In the genomic region with DNA sequence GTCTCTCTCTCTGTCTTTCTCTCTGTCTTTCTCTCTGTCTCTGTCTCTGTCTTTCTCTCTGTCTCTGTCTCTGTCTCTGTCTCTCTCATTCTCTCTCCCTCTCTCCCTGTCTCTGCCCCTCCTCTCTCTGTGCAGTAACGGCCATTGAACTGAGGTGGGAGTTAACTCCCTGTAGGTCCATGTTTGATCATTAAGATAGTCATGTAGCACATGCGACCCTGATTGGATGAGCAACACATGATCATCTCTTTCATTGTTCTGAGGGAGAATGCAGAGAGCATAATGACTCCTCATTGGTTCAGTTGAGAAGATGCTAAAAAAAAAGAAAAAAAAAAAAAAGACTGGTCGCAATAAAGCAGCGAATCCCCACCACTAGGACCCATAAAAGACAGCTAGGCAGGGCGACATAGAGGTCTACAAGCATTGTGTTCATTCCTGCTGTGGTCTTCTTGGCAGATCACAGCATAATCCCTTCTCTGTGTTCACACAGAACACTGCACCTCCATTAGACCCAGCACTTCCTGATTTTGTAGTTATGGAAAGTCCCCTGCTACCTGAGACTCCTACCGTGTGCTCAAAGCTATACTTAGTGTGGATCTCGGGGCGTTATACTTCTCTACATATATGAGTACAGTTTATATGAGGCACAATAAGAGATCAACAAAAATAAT, we compare ENCODE assay signal across 19 mouse cellular contexts. TPM values are rescaled to one million over a fixed set of nuclear protein-coding genes. Genes with fewer than 3 reads are reported as not detected.
DNase-seq lines count a peak whose midpoint lies in the region; ATAC-seq and TF ChIP-seq lines count a peak whose summit lies in the region.
"Had no signal": no experiment of that assay in that cellular context is flagged by ENCODE, and none has a peak within 500 bp of the region (broad histone marks: within the 10 kb centered on the region; RNA-seq: fewer than 3 reads in every experiment).

No protein-coding gene starts in this region.

- ATAC-seq in CD4-positive, CD25-positive, alpha-beta regulatory T cell, adult 4 months, result peak; percentile 64
- ATAC-seq in activated CD4-positive, CD25-positive, alpha-beta regulatory T cell, adult 4 months, result peak; percentile 40
- peak; percentile 48; the same call in 1 of the 2 replicates for ATAC-seq in liver, embryonic 12.5 days
- peak; percentile 25; the same call in 1 of the 2 replicates for ATAC-seq in megakaryocyte-erythroid progenitor cell, adult 5-6 weeks (replicated peaks; ENCODE audit: low FRiP score, low TSS enrichment, poor library complexity, severe bottlenecking)
- ATAC-seq: forebrain, embryonic 14.5 days; intestine, embryonic 16.5 days had no signal

- no peaks in the 10 kb centered on the region for H3K36me3 ChIP-seq in liver, embryonic 12.5 days
- H3K36me3 ChIP-seq: embryonic facial prominence, embryonic 10.5 days; hindbrain, embryonic 13.5 days; kidney, embryonic 15.5 days; limb, embryonic 12.5 days; midbrain, embryonic 10.5 days had no signal

- peak overlapping the region; percentile 59 for H3K9ac ChIP-seq in liver, embryonic 12.5 days
- H3K9ac ChIP-seq: hindbrain, embryonic 13.5 days; kidney, embryonic 15.5 days; limb, embryonic 12.5 days; lung, embryonic 14.5 days had no signal

- peak overlapping the region; percentile 60 for H3K4me2 ChIP-seq in liver, embryonic 12.5 days
- H3K4me2 ChIP-seq: hindbrain, embryonic 13.5 days; kidney, embryonic 15.5 days; limb, embryonic 12.5 days; lung, embryonic 14.5 days had no signal

- DNase-seq in thymus, postnatal 10 days (ENCODE audit: low spot score in 2 of 2), result no peak
- no peak for DNase-seq in gastrocnemius, adult 2 months
- no peak for DNase-seq in thymus, postnatal 25 days
- no peak for DNase-seq in spleen, postnatal 10 days (ENCODE audit: low spot score in 2 of 2)
- DNase-seq: cerebellum, adult 2 months; cerebellum, postnatal 36 days; lung, embryonic 14.5 days; lung, postnatal 36 days had no signal

- no peaks in the 10 kb centered on the region for H3K9me3 ChIP-seq in liver, embryonic 12.5 days (replicated peaks)
- H3K9me3 ChIP-seq: embryonic facial prominence, embryonic 10.5 days; hindbrain, embryonic 13.5 days; kidney, embryonic 15.5 days; limb, embryonic 12.5 days; midbrain, embryonic 10.5 days had no signal

- TF ChIP-seq CTCF in gastrocnemius, adult 2 months (IDR thresholded peaks at IDR 0.05), result no peak

- WGBS in liver, embryonic 12.5 days (ENCODE audit: insufficient replicate concordance), result 64% methylated on average over 8 of the region's 8 CpGs

- peak overlapping the region; percentile 9; the same call in 1 of the 2 replicates for H3K4me3 ChIP-seq in liver, embryonic 12.5 days
- no peak overlapping the region for H3K4me3 ChIP-seq in gastrocnemius, adult 2 months
- H3K4me3 ChIP-seq: embryonic facial prominence, embryonic 10.5 days; hindbrain, embryonic 13.5 days; kidney, embryonic 15.5 days; limb, embryonic 12.5 days; midbrain, embryonic 10.5 days had no signal

- peak overlapping the region; percentile 81 for H3K27ac ChIP-seq in liver, embryonic 12.5 days
- no peak overlapping the region for H3K27ac ChIP-seq in gastrocnemius, adult 2 months
- H3K27ac ChIP-seq: embryonic facial prominence, embryonic 10.5 days; hindbrain, embryonic 13.5 days; kidney, embryonic 15.5 days; limb, embryonic 12.5 days; midbrain, embryonic 10.5 days had no signal

- intact Hi-C loops in gastrocnemius, adult 2 months (cut with DNase I), result no loop called here

- H3K27me3 ChIP-seq in liver, embryonic 12.5 days (replicated peaks), result no peaks in the 10 kb centered on the region
- H3K27me3 ChIP-seq: hindbrain, embryonic 13.5 days; kidney, embryonic 15.5 days; limb, embryonic 12.5 days had no signal

- peaks cover 46% of the 10 kb centered on the region for H3K4me1 ChIP-seq in liver, embryonic 12.5 days
- H3K4me1 ChIP-seq: embryonic facial prominence, embryonic 10.5 days; hindbrain, embryonic 13.5 days; midbrain, embryonic 10.5 days had no signal

RNA-seq across cellular contexts. Expression of a gene that starts 11.5 kb away (rescaled TPM):
- 10 to 100 TPM; 27.6 to 35.3 TPM for polyA plus RNA-seq in CD4-positive, CD25-positive, alpha-beta regulatory T cell, adult 4 months (2017; shearing (Covaris generic))
- polyA plus RNA-seq in activated CD4-positive, CD25-positive, alpha-beta regulatory T cell, adult 4 months (2017; shearing (Covaris generic)), result 10 to 100 TPM; 29.0 to 29.4 TPM
- 23.6 and 24.2 TPM in 2 replicates for polyA plus RNA-seq in liver, embryonic 12.5 days (2016; fragmentation: Nextera tagmentation; extraction: Ambion mirVana)
- 26.4 and 33.3 TPM in 2 replicates for total RNA-seq in megakaryocyte-erythroid progenitor cell, adult 5-6 weeks (2014; fragmentation: Nextera tagmentation)
- 24.0 and 32.0 TPM in 2 replicates for total RNA-seq in megakaryocyte-erythroid progenitor cell, adult 5-6 weeks (2017)
- 10 to 100 TPM; 13.0 to 13.4 TPM for total RNA-seq in gastrocnemius, adult 2 months (2021)
